Mouse (Mus musculus): ENCODE results near the gene Oard1.

Oard1 gene

DNA sequence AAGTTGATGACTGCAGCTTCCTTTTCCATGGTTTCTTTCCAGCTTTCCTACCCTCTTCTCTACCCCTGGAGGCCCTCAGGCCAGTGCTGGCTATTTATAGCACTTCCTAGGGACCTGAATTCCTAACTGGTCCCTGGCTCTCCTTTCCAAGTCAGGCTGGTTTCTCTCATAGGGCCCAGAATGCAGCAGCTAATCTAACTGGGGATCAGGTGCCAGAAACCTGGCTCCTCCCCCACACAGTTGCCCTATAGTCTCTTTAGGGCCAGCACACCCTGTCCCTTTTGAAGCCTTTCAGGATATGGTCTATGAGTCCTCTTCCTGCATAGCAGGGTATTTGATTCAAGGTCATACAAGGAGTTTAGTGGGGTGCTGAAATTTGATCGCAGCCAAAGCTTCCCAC is 26.7 kb downstream of the Oard1 start:
- DNase-seq (ENCODE audit: low spot score), result no peak

DNA sequence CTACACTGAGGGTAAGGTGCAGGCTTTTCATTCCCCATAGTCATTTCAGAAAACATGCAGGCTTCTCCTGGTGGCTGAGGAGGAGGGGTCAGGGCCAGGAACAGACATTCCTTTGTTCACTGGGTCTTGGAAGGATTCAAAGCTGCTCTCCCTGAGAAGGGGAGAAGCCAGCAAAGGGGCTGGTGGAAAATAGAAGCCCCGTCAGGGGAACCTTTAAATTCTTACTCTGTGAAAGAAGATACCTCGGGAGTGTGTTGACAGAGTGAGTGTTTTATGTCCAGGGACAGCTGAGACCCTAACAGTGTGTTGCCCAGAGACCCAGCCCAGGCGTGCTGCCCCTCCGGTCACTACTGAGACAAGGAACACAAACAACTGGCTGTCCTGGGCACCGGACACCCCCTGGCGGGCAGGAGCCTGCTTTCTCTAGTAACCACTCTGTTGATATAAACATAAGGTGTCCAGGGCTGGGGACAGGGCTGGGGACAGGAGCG is 27.7 kb downstream of the Oard1 start:
- peak; percentile 60 for DNase-seq (ENCODE audit: low spot score)

- DNase-seq (ENCODE audit: low spot score), result no peak
Observed at GRCm38 (mm10) chr17:48442745-48443457, 33.1 kb downstream of the Oard1 start.

GRCm38 (mm10) chr17:48443542-48444145 is 33.8 kb downstream of the Oard1 start:
- no peak for DNase-seq (ENCODE audit: low spot score)

- DNase-seq (ENCODE audit: low spot score), result no peak
Observed at GRCm38 (mm10) chr17:48447675-48448074, 37.9 kb downstream of the Oard1 start.

DNA sequence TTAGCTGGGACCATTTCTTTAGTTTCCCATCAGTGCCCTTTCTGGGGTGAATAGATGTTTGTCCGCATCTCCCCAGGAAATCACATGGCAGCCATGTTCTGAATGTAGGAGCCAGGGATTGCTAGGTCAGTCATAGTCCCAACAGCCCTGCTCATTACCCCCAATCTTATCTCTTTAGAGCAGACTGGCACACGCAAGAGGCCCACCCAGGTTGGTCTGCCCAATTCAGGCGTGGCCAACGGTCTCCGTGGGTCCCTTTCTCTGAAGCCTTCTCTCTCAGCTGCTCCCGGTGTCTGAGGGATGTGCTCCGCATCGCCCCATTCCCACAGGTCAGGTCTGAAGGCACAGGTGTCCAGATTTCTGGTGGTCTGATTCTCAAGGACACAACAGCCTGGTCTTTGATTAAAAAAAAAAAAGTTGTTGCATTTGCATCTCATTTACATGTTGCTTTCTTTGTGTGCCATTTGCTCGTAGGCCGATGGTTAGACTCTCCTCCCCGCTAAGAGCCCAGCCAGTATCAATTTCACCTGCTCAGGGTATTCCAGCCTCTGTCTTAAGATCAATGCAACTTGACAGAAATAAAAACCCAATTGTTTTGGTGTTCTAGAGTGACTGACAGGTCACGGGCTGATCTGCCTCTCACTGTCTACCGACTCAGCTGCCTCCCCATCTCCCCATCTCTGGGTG is 41.0 kb downstream of the Oard1 start:
- DNase-seq (ENCODE audit: low spot score), result no peak

DNA sequence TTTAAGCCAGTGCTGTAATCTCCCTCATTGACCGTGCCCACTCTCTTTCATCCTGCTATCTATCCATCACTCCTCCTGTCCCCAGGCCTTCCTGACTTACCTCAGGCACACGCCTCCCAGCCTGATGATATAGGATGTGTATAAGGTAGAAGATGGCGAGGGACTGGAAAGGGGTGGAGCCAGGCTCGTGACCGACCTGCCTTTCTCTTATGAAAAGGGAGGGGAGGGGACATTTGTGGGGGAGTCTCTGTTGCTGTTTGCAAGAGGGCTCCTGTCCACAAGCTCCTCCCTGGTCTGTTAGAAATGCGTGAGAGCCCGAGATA is 41.5 kb downstream of the Oard1 start, which contains the start of gene Tspo2:
TSS of gene Tspo2 (minus strand) at position 170 of the 323 bp plus-strand sequence.
- no peak for DNase-seq (ENCODE audit: low spot score)

- DNase-seq (ENCODE audit: low spot score), result no peak
Observed at GRCm38 (mm10) chr17:48451753-48452444, 42.1 kb downstream of the Oard1 start.

DNA sequence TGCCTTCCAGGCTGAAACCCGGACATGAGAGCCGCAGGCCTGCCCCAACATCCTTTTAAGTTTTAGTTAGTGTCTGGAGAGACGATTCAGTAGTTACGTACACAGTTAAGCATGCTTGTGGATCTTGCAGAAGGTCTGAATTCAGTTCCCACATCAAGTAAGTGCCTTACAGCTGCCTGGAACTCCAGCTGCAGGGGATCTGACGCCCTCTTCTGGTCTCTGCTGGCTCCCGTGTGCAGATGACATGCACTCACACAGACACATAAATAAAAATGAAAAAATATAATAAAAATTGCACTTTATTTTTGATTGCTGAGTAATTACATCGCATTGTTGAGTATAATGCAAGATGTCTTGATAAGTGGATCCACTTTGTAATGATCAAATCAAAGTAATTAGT is 43.7 kb downstream of the Oard1 start:
- no peak for DNase-seq (ENCODE audit: low spot score)

DNA sequence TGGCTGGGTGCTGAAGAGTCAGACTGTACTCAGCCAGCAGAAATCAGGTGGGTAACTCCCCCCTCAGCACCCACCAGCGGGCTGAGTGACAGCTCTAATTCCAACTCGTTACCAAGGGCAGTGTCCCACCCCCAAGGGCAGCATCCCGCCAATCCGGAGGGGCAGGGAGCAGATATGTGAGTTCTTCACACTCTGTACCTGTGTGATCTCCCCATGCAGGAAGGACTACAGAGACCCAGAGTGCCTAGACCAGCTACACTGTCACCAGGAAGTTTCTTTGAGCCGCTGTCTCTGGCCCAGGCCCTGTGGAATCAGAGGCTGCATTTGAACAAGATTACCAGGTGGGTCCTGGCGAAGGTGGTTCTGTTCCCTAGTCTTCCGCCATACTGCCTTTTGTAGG is 44.4 kb downstream of the Oard1 start:
- no peak for DNase-seq (ENCODE audit: low spot score)

GRCm38 (mm10) chr17:48454688-48455087 is 44.9 kb downstream of the Oard1 start, which contains the start of gene Unc5cl:
Gene Unc5cl (plus strand): TSS chr17:48454901.
- DNase-seq (ENCODE audit: low spot score), result no peak

- no peak for DNase-seq (ENCODE audit: low spot score)
Observed at GRCm38 (mm10) chr17:48455955-48456354, 46.1 kb downstream of the Oard1 start.

DNA sequence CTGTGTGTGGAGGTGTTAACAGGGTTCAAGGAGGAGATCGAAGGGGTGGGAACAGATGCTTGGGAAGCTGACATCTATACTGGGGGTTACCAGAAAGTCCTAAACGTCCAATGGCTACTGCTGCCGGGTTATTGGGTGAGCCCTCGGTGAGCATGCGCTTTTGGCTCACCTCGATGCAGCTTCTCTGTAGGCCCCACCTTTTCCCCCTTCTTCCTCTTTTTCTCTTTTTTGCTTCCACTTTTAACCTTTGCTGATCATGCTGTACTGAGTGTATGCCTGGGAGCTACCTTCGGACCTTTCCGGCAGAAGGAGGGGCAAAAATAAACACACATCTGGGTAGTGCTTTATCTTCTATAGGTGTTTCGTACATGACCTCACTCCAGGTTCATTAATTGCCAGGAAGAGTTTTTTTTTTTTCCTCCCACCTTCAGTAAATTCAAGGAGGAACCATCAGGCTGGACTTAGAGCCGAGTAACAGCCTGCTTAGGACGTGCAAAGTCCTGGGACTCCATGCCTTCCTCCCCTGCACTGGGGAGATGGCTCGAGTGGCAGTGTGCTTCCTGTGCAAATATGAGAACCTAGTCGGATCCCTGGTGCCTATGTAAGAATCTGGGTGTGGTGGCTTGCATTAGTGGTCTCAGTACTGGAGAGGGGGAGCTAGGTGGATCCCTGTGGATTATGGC is 48.3 kb downstream of the Oard1 start:
- DNase-seq (ENCODE audit: low spot score), result no peak

DNA sequence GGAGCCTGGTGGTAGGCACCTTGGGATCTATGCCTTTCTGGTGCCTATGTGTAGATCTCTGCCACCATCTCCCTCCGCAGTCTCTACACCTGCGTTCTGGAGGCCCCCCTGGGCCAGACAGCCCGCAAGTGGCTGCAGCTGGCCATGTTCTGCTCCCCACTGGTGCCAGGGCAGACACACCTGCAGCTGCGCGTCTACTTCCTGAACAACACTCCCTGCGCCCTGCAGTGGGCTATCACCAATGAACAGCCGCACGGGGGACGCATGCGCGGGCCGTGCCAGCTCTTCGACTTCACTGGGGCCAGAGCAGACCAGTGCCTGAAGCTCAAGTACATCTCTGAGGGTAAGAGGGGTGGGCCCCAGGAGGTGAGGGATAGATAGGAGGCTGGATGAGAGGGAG is 52.3 kb downstream of the Oard1 start:
- DNase-seq (ENCODE audit: low spot score), result no peak

DNA sequence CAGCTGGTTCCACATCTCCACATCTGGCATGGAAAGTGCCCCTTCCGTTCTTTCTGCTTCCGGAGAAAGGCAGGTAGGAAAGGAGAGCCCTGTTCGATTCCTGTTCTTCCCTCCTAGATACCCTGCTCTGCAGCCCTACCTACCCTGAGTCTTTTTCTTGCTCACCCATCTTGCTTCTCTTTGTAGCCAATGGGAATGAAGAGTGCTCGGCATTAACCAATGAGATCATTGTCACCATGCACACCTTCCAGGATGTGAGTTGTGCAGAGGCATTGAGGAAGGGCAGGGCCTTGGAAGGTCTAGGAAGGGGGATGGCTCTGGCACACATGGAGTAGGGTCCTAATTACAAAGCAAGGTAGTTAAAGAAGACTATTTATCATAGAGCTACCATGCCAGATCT is 53.6 kb downstream of the Oard1 start:
- no peak for DNase-seq (ENCODE audit: low spot score)

Data from testis, postnatal 10 days (tissue).